Mouse (Mus musculus): ENCODE measurements around the gene Nodal. TPM values are rescaled to one million over a fixed set of nuclear protein-coding genes. Genes with fewer than 3 reads are reported as not detected.

Nodal gene
- polyA plus RNA-seq, 1 experiment from 2014 or later, result not detected

DNA sequence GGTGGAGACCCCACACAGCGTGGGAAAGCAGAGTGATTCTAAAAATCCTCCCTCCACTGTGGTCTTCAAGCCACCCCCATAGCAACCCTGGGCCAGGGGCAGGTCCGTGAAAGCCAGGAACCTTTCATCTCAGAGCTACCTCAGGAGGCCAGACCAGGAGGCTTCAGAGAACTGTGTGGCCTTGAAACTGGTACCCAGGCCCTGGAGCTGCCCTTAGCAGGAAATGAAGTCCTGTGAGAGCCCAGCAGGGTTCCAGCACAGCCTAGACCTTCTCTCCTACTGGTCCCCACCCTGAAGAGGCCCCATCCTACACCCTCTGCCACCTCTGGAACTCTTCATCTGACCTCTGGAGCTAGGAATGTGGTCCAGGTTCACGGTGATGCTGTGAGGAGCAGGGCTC is 19.6 kb upstream of the Nodal start:
- H3K27me3 ChIP-seq (replicated peaks), result no peaks in the 10 kb centered on the region; the same call in 1 of the 2 replicates
- no peak for ATAC-seq (ENCODE audit: insufficient number of reproducible peaks, low FRiP score)

DNA sequence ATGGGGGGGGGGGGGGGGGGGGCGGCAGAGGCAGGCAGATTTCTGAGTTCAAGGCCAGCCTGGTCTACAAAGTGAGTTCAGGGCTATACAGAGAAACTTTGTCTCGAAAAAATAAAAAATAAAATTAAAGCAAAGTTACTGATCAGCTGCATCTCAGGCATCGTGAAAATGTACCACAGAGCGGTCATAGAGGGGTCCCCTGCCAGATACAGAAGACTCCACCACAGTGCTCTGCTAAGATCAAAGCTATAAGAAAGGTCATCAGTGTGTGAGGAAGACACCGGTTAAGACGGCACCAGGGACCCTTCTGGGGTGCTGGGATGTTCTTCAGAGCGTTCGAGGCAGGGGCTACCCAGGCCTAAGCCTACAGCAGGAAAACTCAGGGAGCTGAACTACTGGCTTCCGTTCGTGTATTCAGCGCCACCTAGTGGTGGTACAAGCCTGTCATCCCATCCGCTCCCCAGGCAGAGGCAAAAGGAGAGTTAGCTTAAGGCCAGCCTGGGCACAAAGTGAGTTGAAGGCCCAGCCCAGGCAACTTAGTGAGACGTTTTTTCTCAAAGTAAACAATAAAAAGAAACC is 18.5 kb upstream of the Nodal start:
- peaks cover 7% of the 10 kb centered on the region; the same call in 1 of the 2 replicates for H3K4me1 ChIP-seq (replicated peaks)
- ATAC-seq (ENCODE audit: insufficient number of reproducible peaks, low FRiP score), result peak; percentile 58; the same call in 1 of the 2 replicates
- no peak overlapping the region for H3K4me2 ChIP-seq
- no peaks in the 10 kb centered on the region for H3K36me3 ChIP-seq
- no peak overlapping the region for H3K4me3 ChIP-seq
- 25% methylated on average over 13 of the region's 13 CpGs for WGBS
- no peaks in the 10 kb centered on the region; the same call in 1 of the 2 replicates for H3K27me3 ChIP-seq (replicated peaks)
- no peak overlapping the region for H3K27ac ChIP-seq (ENCODE audit: poor library complexity, severe bottlenecking)
- H3K9ac ChIP-seq, result no peak overlapping the region
- 0 out of 2 replicates have a peak, but pooled peaks cover 6% of the 10 kb centered on the region for H3K9me3 ChIP-seq (replicated peaks)

More for the DNA sequence above, 19.6 kb upstream of the Nodal start:
- no peak overlapping the region for H3K4me3 ChIP-seq
- H3K27ac ChIP-seq (ENCODE audit: poor library complexity, severe bottlenecking), result no peak overlapping the region
- WGBS, result 50% methylated on average over 3 of the region's 3 CpGs
- no peaks in the 10 kb centered on the region for H3K36me3 ChIP-seq
- no peak overlapping the region for H3K4me2 ChIP-seq
- peaks cover 8% of the 10 kb centered on the region; the same call in 1 of the 2 replicates for H3K4me1 ChIP-seq (replicated peaks)
- 0 out of 2 replicates have a peak overlapping the region, but pooled peaks have one; percentile 24 for H3K9ac ChIP-seq
- H3K9me3 ChIP-seq (replicated peaks), result 0 out of 2 replicates have a peak, but pooled peaks cover 6% of the 10 kb centered on the region

DNA sequence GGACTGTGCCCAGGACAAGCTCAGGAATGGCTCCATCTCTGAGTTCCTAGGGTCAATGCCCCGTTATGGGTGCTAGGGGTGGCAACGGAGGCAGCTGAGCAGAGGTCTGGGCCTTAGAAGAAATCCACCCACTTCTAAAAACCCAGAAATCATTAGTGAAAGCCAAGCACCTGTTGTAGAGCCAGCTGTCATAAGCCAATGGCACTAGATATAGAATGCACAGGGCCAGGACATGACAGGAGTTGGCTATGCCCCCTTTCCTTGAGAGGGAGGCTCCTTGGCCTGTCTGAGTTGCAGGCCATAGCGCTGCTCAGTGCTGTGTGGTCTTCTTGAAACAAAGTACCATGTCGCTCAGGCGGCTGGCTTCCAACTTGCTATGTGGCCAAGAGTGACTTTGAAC is 17.4 kb upstream of the Nodal start:
- Histone ChIP-seq H3K9me3 (replicated peaks) (0 out of 2 replicates have a peak, but pooled peaks cover 6% of the 10 kb centered on the region), H3K36me3 (no peaks in the 10 kb centered on the region), H3K9ac (no peak overlapping the region), H3K4me3 (no peak overlapping the region), H3K4me1 (replicated peaks) (no peaks in the 10 kb centered on the region), H3K27me3 (replicated peaks) (peaks cover 3% of the 10 kb centered on the region), H3K4me2 (no peak overlapping the region), H3K27ac (ENCODE audit: poor library complexity, severe bottlenecking) (no peak overlapping the region)
- 82% methylated on average over 5 of the region's 5 CpGs for WGBS
- no peak for ATAC-seq (ENCODE audit: insufficient number of reproducible peaks, low FRiP score)

GRCm38 (mm10) chr10:61402480-61402879 is 15.3 kb upstream of the Nodal start:
- WGBS, result 68% methylated on average over 5 of the region's 5 CpGs

DNA sequence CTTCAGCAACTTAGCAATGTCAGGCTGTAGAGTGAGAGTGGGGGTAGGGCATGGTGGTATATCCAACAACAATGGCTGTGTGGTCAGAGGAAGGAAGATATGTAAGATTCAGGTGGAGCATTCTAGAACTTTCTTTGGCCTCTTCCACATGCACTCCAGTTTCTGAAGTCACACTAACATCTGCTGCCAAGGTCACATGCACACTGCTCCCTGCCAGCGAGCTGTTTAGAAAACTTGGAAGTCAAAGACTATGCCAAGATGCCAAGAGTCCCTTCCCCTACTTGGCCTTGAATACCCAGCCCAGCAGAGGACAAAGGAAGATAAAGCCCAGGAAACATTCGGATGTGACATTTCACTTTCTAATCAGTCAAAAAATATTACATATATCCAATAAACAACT is 14.9 kb upstream of the Nodal start:
- no peak overlapping the region for H3K27ac ChIP-seq (ENCODE audit: poor library complexity, severe bottlenecking)
- H3K9ac ChIP-seq, result no peak overlapping the region
- peaks cover 15% of the 10 kb centered on the region for H3K27me3 ChIP-seq (replicated peaks)
- no peaks in the 10 kb centered on the region for H3K36me3 ChIP-seq
- ATAC-seq (ENCODE audit: insufficient number of reproducible peaks, low FRiP score), result no peak
- 0 out of 2 replicates have a peak, but pooled peaks cover 6% of the 10 kb centered on the region for H3K9me3 ChIP-seq (replicated peaks)
- H3K4me3 ChIP-seq, result no peak overlapping the region
- 81% methylated on average over 2 of the region's 2 CpGs for WGBS
- H3K4me2 ChIP-seq, result no peak overlapping the region
- H3K4me1 ChIP-seq (replicated peaks), result peaks cover 4% of the 10 kb centered on the region; the same call in 1 of the 2 replicates

More at GRCm38 (mm10) chr10:61402480-61402879, 15.3 kb upstream of the Nodal start:
- Histone ChIP-seq H3K9ac (no peak overlapping the region), H3K9me3 (replicated peaks) (0 out of 2 replicates have a peak, but pooled peaks cover 6% of the 10 kb centered on the region), H3K36me3 (no peaks in the 10 kb centered on the region), H3K27me3 (replicated peaks) (peaks cover 15% of the 10 kb centered on the region), H3K27ac (ENCODE audit: poor library complexity, severe bottlenecking) (no peak overlapping the region), H3K4me2 (no peak overlapping the region), H3K4me3 (no peak overlapping the region), H3K4me1 (replicated peaks) (peaks cover 4% of the 10 kb centered on the region; the same call in 1 of the 2 replicates)
- no peak for ATAC-seq (ENCODE audit: insufficient number of reproducible peaks, low FRiP score)

DNA sequence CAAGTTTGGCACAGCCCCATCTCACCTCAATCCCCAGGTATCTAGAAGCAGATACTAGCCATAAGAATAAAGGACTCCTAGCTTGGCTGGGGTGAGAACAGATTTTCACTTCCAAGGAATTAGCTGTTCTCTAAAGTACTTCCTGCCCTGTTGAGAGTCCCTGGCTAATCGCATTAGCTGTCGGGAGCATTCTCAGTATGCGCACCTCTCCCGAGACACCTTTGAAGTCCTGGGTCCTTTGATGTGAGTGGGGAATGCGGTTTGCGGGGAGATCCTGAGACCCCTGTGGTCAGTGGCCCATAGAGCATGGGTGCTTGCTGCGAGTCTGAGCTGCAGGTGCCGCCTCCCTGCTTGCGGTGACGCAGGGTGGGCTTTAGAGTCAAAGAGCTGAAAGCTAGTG is 11.8 kb upstream of the Nodal start:
- H3K4me3 ChIP-seq, result no peak overlapping the region
- no peak overlapping the region for H3K27ac ChIP-seq (ENCODE audit: poor library complexity, severe bottlenecking)
- H3K9ac ChIP-seq, result no peak overlapping the region
- WGBS, result 8% methylated on average over 10 of the region's 10 CpGs
- 0 out of 2 replicates have a peak, but pooled peaks cover 2% of the 10 kb centered on the region for H3K9me3 ChIP-seq (replicated peaks)
- no peaks in the 10 kb centered on the region for H3K36me3 ChIP-seq
- no peak for ATAC-seq (ENCODE audit: insufficient number of reproducible peaks, low FRiP score)
- peaks cover 23% of the 10 kb centered on the region for H3K27me3 ChIP-seq (replicated peaks)
- peaks cover 8% of the 10 kb centered on the region; the same call in 1 of the 2 replicates for H3K4me1 ChIP-seq (replicated peaks)
- 0 out of 2 replicates have a peak overlapping the region, but pooled peaks have one; percentile 2 for H3K4me2 ChIP-seq

- no peak overlapping the region for H3K4me3 ChIP-seq
- 8% methylated on average over 4 of the region's 4 CpGs for WGBS
- peaks cover 17% of the 10 kb centered on the region for H3K4me1 ChIP-seq (replicated peaks)
- no peak for ATAC-seq (ENCODE audit: insufficient number of reproducible peaks, low FRiP score)
- no peak overlapping the region for H3K27ac ChIP-seq (ENCODE audit: poor library complexity, severe bottlenecking)
- no peak overlapping the region for H3K9ac ChIP-seq
- no peak overlapping the region for H3K4me2 ChIP-seq
- peaks cover 24% of the 10 kb centered on the region for H3K27me3 ChIP-seq (replicated peaks)
- no peaks in the 10 kb centered on the region for H3K36me3 ChIP-seq
- H3K9me3 ChIP-seq (replicated peaks), result no peaks in the 10 kb centered on the region
These were observed 8.0 kb upstream of the Nodal start for GRCm38 (mm10) chr10:61409776-61410175.

DNA sequence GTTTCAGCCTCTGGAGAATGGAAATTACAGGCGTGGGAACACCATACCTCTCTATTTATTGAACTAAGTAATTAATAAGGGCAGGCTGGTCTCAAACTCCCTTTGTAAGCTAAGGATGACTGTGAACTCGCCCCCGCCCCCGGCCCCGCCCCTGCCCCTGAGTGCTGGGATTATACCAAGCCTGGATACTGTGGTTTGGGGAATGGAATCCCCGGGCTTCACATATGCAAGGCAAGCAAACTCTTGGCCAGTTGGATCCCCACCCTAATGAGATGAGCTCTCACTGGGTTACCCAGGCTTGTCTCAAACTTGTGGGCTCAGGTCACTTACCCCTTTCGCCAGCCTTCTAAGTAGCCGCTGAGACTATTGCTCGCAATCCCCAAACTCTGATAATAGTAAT is 7.6 kb upstream of the Nodal start:
- Histone ChIP-seq H3K4me3 (no peak overlapping the region), H3K27me3 (replicated peaks) (peaks cover 27% of the 10 kb centered on the region), H3K27ac (ENCODE audit: poor library complexity, severe bottlenecking) (no peak overlapping the region), H3K36me3 (no peaks in the 10 kb centered on the region), H3K9me3 (replicated peaks) (no peaks in the 10 kb centered on the region), H3K9ac (no peak overlapping the region), H3K4me1 (replicated peaks) (peaks cover 17% of the 10 kb centered on the region), H3K4me2 (no peak overlapping the region)
- 32% methylated on average over 9 of the region's 9 CpGs for WGBS
- no peak for ATAC-seq (ENCODE audit: insufficient number of reproducible peaks, low FRiP score)

DNA sequence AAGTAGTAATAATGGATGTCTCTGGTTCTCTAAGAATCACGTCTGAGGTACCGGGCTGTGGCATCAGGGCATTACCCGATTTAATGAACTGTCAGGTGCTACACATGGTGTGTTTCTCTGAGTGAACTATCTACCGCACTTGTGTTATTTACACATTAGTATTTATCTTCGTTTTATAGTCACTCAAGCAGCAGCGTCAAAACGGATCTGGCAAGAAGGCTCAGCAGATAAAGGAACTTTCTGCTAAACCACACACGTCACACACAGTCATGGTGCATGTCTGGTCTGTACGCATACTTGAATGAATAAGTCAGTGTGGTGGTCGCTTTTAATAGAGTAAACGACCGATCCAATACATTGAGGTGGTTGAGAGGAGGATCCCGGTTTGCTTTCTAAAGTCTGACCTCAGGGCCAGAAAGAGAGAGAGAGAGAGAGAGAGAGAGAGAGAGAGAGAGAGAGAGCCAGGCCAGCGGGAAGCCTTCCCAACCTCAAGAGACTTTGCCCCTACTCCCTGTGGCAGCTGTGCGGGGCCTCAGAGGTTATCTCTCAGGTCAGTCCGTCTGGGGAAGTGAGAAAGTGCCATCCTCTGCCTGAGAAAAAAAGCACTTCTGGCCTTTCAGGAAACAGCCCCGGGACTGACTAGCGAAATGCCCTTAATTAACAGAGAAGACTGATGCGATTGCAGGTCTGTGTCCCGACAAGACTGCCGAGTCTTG is 4.7 kb upstream of the Nodal start:
- no peak overlapping the region for H3K4me3 ChIP-seq
- H3K9ac ChIP-seq, result no peak overlapping the region
- ATAC-seq (ENCODE audit: insufficient number of reproducible peaks, low FRiP score), result 0 out of 2 replicates have a peak, but pooled peaks have one; percentile 33
- H3K9me3 ChIP-seq (replicated peaks), result no peaks in the 10 kb centered on the region; the same call in 1 of the 2 replicates
- peak overlapping the region; percentile 35 for H3K4me2 ChIP-seq
- H3K27me3 ChIP-seq (replicated peaks), result peaks cover 40% of the 10 kb centered on the region
- H3K27ac ChIP-seq (ENCODE audit: poor library complexity, severe bottlenecking), result no peak overlapping the region
- H3K4me1 ChIP-seq (replicated peaks), result peaks cover 15% of the 10 kb centered on the region
- H3K36me3 ChIP-seq, result no peaks in the 10 kb centered on the region
- 19% methylated on average over 21 of the region's 21 CpGs for WGBS

GRCm38 (mm10) chr10:61415240-61415639 is 2.5 kb upstream of the Nodal start:
- peaks cover 25% of the 10 kb centered on the region for H3K4me1 ChIP-seq (replicated peaks)
- no peak overlapping the region for H3K4me2 ChIP-seq
- H3K9me3 ChIP-seq (replicated peaks), result no peaks in the 10 kb centered on the region; the same call in 1 of the 2 replicates
- 66% methylated on average over 3 of the region's 3 CpGs for WGBS
- no peak overlapping the region for H3K4me3 ChIP-seq
- H3K36me3 ChIP-seq, result no peaks in the 10 kb centered on the region
- no peak overlapping the region for H3K27ac ChIP-seq (ENCODE audit: poor library complexity, severe bottlenecking)
- no peak overlapping the region for H3K9ac ChIP-seq
- peaks cover 53% of the 10 kb centered on the region for H3K27me3 ChIP-seq (replicated peaks)
- no peak for ATAC-seq (ENCODE audit: insufficient number of reproducible peaks, low FRiP score)

- H3K27ac ChIP-seq (ENCODE audit: poor library complexity, severe bottlenecking), result no peak overlapping the region
- no peak overlapping the region for H3K4me2 ChIP-seq
- H3K4me3 ChIP-seq, result no peak overlapping the region
- ATAC-seq (ENCODE audit: insufficient number of reproducible peaks, low FRiP score), result no peak
- WGBS, result 16% methylated on average over 8 of the region's 8 CpGs
- H3K4me1 ChIP-seq (replicated peaks), result peaks cover 25% of the 10 kb centered on the region
- H3K27me3 ChIP-seq (replicated peaks), result peaks cover 60% of the 10 kb centered on the region
- no peaks in the 10 kb centered on the region for H3K36me3 ChIP-seq
- H3K9me3 ChIP-seq (replicated peaks), result no peaks in the 10 kb centered on the region; the same call in 1 of the 2 replicates
- no peak overlapping the region for H3K9ac ChIP-seq
These were observed 1.9 kb upstream of the Nodal start for GRCm38 (mm10) chr10:61415890-61416289.

Data from heart, embryonic 12.5 days (tissue).